Mouse (Mus musculus) duodenum, adult 2 months (tissue): ENCODE measurements around the gene March8. TPM values are rescaled to one million over a fixed set of nuclear protein-coding genes. Genes with fewer than 3 reads are reported as not detected.

ENCODE experiments used
- polyA plus RNA-seq: library from polyadenylated mRNA; depleted of rRNA; stranded (reverse); fragments of >200 nt; gene quantifications from 2 replicates; pipeline ENCODE4 v1.2.3, GENCODE M21; 2012; ENCODE audit warnings: low replicate concordance; rRNA removed

Gene March8
- 38.7 and 48.1 TPM in 2 replicates for polyA plus RNA-seq

GRCm38 (mm10) chr6:116337835-116338501, at the start of gene March8:
TSS of gene March8 (plus strand) at chr6:116338024.

Other genes with a start within 250 kb of the March8 start
- gene Tmcc1, start 144.5 kb upstream of the March8 start, polyA plus RNA-seq, result 5.3 and 9.3 TPM in 2 replicates
- 15.9 and 23.3 TPM in 2 replicates for gene Washc2, start 130.0 kb upstream of the March8 start, polyA plus RNA-seq
- 0.04 and 0.12 TPM in 2 replicates for gene Zfand4, start 73.8 kb upstream of the March8 start, polyA plus RNA-seq
- gene Alox5, start 123.2 kb downstream of the March8 start, polyA plus RNA-seq, result 1.8 and 2.6 TPM in 2 replicates
- gene Olfr211, start 151.1 kb downstream of the March8 start, polyA plus RNA-seq, result not detected in 2 replicates
- gene Olfr212, start 168.5 kb downstream of the March8 start, polyA plus RNA-seq, result not detected in 2 replicates
- gene Olfr213, start 200.4 kb downstream of the March8 start, polyA plus RNA-seq, result not detected in 2 replicates
- gene Gm5580, start 213.1 kb downstream of the March8 start, polyA plus RNA-seq, result not detected in 2 replicates
- gene Olfr214, start 216.2 kb downstream of the March8 start, polyA plus RNA-seq, result not detected in 2 replicates
- not detected in 2 replicates for gene Olfr215, start 246.2 kb downstream of the March8 start, polyA plus RNA-seq